Mouse (Mus musculus): Measurements from ENCODE around the gene Lipt1. TPM values are rescaled to one million over a fixed set of nuclear protein-coding genes. Genes with fewer than 3 reads are reported as not detected.

The Lipt1 gene
- polyA plus RNA-seq, 2 experiments, result 2.8 to 3.7 TPM

DNA sequence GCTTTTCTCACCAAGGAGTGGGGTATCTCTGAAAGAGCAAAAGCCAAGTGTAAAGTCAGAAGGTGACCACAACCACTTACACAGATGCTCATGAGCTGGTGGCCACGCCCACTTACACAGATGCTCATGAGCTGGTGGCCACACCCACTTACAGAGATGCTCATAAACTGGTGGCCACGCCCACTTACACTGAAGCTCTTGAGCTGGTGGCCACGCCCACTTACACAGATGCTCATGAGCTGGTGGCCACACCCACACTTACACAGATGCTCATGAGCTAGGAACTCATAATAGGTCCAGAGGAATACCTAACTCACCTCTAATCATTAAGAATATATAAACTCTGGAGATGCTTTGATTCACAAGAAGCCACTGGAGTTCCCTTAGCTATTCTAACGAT, 12.9 kb downstream of the Lipt1 start:
- peak; percentile 57; the same call in 1 of the 2 replicates for ATAC-seq (ENCODE audit: insufficient read depth)
- Histone ChIP-seq H3K4me1 (replicated peaks; ENCODE audit: control insufficient read depth in 2 of 2, insufficient read depth in 2 of 2, low read length in 1 of 2) (peaks cover 3 to 19% of the 10 kb centered on the region in 2 experiments; a peak in 3 of 4 replicates), H3K27me3 (ENCODE audit: control insufficient read depth, insufficient read depth, low read length) (no peaks in the 10 kb centered on the region), H3K4me3 (ENCODE audit: insufficient read depth in 1 of 2, low read depth in 2 of 2, low read length in 2 of 2) (no peak overlapping the region), H3K4me2 (ENCODE audit: low read depth) (no peak overlapping the region), H3K27ac (no peak overlapping the region), H3K36me3 (replicated peaks; ENCODE audit: control insufficient read depth, insufficient read depth, low read depth) (peaks cover 10% of the 10 kb centered on the region), H3K9me3 (ENCODE audit: control insufficient read depth, low read length) (no peaks in the 10 kb centered on the region), H3K9ac (replicated peaks) (no peak overlapping the region)
- DNase-seq (ENCODE audit: low read depth in 3 of 3, low spot score in 3 of 3), result peak; percentile 81 to 89 (median 82)
- 42% methylated on average over 4 of the region's 4 CpGs for WGBS (ENCODE audit: insufficient replicate concordance)
- no peak for TF ChIP-seq CTCF (IDR thresholded peaks at IDR 0.05; ENCODE audit: low read depth)
- no peak for TF ChIP-seq EP300 (IDR thresholded peaks at IDR 0.05; ENCODE audit: low read depth)

DNA sequence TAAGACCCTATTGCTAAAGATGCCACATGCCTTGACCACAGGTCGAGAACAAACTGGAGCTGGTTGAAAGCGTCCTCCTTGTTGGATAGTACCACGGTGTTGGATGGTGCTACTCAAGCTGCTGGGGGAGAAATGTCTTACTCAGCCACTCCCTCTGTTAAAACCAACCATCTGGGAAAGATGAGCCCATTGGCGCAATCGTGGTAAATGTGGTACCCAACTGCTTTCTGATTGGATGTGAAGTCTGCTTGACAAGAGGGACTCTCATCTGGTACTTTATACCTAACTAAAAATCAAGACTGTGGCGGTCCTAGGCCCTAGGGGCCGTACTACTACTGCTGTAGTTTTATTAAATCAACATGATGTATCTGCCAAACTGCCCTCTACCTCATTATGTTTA, 17.7 kb downstream of the Lipt1 start:
- peak overlapping the region; percentile 82 for H3K27ac ChIP-seq
- no peaks in the 10 kb centered on the region for H3K36me3 ChIP-seq (replicated peaks; ENCODE audit: control insufficient read depth, insufficient read depth, low read depth)
- peaks cover 9 to 20% of the 10 kb centered on the region in 2 experiments for H3K4me1 ChIP-seq (replicated peaks; ENCODE audit: control insufficient read depth in 2 of 2, insufficient read depth in 2 of 2, low read length in 1 of 2)
- H3K27me3 ChIP-seq (ENCODE audit: control insufficient read depth, insufficient read depth, low read length), result no peaks in the 10 kb centered on the region
- peak overlapping the region; percentile 91 to 99 for H3K4me3 ChIP-seq (ENCODE audit: insufficient read depth in 1 of 2, low read depth in 2 of 2, low read length in 2 of 2)
- H3K9me3 ChIP-seq (ENCODE audit: control insufficient read depth, low read length), result no peaks in the 10 kb centered on the region
- TF ChIP-seq CTCF (IDR thresholded peaks at IDR 0.05; ENCODE audit: low read depth), result no peak
- no peak for TF ChIP-seq EP300 (IDR thresholded peaks at IDR 0.05; ENCODE audit: low read depth)
- ATAC-seq (ENCODE audit: insufficient read depth), result no peak
- peak overlapping the region; percentile 85 for H3K9ac ChIP-seq (replicated peaks)
- peak overlapping the region; percentile 92 for H3K4me2 ChIP-seq (ENCODE audit: low read depth)
- WGBS (ENCODE audit: insufficient replicate concordance), result 67% methylated on average over 7 of the region's 7 CpGs
- DNase-seq (ENCODE audit: low read depth in 3 of 3, low spot score in 3 of 3), result no peak

DNA sequence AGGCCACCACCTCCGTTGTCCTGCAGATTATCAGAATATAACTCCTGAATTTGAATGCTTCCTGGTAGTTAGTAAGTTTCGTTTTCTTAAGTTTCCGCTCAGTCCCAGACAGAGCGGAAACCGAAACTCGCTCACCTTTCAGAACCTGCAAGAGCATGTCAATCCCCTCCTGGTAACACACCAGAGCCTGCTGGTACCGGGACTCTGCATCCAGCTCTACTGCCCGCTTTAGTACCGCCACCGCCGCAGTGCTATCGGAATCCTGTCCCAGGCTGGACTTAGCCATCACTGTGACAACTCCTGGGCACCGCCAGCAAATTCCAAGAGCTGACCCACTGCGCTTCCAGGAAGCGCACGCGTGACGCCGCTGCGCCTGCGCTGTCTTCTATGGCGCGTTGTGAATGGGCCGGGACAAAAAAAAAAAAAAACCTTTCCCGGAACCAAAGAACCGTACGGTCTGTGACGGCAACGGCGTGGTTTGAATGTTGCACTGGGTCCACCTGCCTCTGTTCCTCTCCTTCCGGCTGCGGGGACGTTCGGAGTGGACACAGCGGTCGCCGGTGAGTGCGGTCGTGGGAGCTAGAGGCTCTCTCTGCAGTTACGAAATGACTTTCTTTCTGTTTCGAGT, 18.6 kb downstream of the Lipt1 start, which contains the start of the genes Mitd1 and Mrpl30:
TSS of gene Mitd1 (minus strand) at position 387 of the 628 bp plus-strand sequence.
TSS of gene Mrpl30 (plus strand) at position 453 of the 628 bp plus-strand sequence.
- Histone ChIP-seq H3K27ac (peak within 1 kb of the TSS; percentile 82), H3K9me3 (ENCODE audit: control insufficient read depth, low read length) (no peaks in the 10 kb centered on the region), H3K27me3 (ENCODE audit: control insufficient read depth, insufficient read depth, low read length) (no peaks in the 10 kb centered on the region), H3K4me2 (ENCODE audit: low read depth) (peak within 1 kb of the TSS; percentile 92), H3K4me3 (ENCODE audit: insufficient read depth in 1 of 2, low read depth in 2 of 2, low read length in 2 of 2) (peak within 1 kb of the TSS; percentile 91 to 99), H3K9ac (replicated peaks) (peak within 1 kb of the TSS; percentile 85), H3K36me3 (replicated peaks; ENCODE audit: control insufficient read depth, insufficient read depth, low read depth) (peaks cover 8% of the 10 kb centered on the region), H3K4me1 (replicated peaks; ENCODE audit: control insufficient read depth in 2 of 2, insufficient read depth in 2 of 2, low read length in 1 of 2) (peaks cover 9 to 14% of the 10 kb centered on the region in 2 experiments)
- TF ChIP-seq CTCF (IDR thresholded peaks at IDR 0.05; ENCODE audit: low read depth) (no peak), EP300 (IDR thresholded peaks at IDR 0.05; ENCODE audit: low read depth) (no peak)
- DNase-seq (ENCODE audit: low read depth in 3 of 3, low spot score in 3 of 3) (peak; percentile 83 to 88 (median 83)), ATAC-seq (ENCODE audit: insufficient read depth) (peak; percentile 90)
- under 1% methylated on average over 41 of the region's 41 CpGs for whole genome bisulfite sequencing (ENCODE audit: insufficient replicate concordance)

DNA sequence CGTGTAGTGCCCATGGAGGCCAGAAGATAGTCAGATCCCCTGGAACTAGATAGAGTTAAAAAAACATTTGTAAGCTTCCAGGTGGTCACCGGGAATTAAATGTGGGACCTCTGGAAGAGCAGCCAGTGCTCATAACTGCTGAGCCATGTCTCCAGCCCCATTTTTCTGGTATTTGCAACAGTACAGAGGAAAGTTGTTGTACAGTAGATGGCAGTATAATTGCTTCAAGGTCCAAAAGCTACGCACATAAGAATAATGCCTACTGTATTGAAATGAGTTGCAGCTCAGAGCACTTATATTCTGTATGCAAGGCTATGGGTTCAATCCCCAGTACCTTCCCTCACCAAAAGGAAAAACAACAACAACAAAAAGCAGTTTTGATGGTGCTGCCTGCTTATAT, 19.9 kb downstream of the Lipt1 start:
- TF ChIP-seq EP300 (IDR thresholded peaks at IDR 0.05; ENCODE audit: low read depth), result no peak
- peak; percentile 31; the same call in 1 of the 2 replicates for TF ChIP-seq CTCF (IDR thresholded peaks at IDR 0.05; ENCODE audit: low read depth)
- H3K4me1 ChIP-seq (replicated peaks; ENCODE audit: control insufficient read depth in 2 of 2, insufficient read depth in 2 of 2, low read length in 1 of 2), result peaks cover 9 to 13% of the 10 kb centered on the region in 2 experiments
- 46% methylated on average over 3 of the region's 3 CpGs for WGBS (ENCODE audit: insufficient replicate concordance)
- peaks cover 19% of the 10 kb centered on the region for H3K36me3 ChIP-seq (replicated peaks; ENCODE audit: control insufficient read depth, insufficient read depth, low read depth)
- no peaks in the 10 kb centered on the region for H3K9me3 ChIP-seq (ENCODE audit: control insufficient read depth, low read length)
- ATAC-seq (ENCODE audit: insufficient read depth) (no peak), DNase-seq (ENCODE audit: low read depth in 3 of 3, low spot score in 3 of 3) (no peak)
- peak overlapping the region; percentile 40 to 91; a peak in 3 of 4 replicates for H3K4me3 ChIP-seq (ENCODE audit: insufficient read depth in 1 of 2, low read depth in 2 of 2, low read length in 2 of 2)
- H3K27me3 ChIP-seq (ENCODE audit: control insufficient read depth, insufficient read depth, low read length), result no peaks in the 10 kb centered on the region
- H3K9ac ChIP-seq (replicated peaks), result peak overlapping the region; percentile 85
- no peak overlapping the region for H3K27ac ChIP-seq
- H3K4me2 ChIP-seq (ENCODE audit: low read depth), result peak overlapping the region; percentile 92

DNA sequence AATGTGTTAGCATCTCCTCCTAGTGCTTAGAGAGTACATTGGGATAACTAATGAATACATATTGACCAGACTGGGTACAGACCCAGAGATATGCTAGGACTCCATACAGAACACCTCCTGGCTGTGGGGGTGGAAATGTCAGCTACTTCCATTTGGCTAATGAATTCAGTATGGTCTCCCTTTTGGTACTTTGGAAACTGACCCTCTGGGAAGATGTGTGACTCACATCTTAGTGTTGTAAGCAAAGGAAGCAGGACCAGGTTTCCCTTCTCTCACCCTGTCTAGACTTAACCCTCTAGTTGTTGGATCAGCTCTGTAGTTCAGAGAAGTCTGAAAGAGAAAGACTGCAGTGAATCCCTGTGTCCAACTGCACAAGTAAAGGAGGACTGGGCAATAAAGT, 23.1 kb downstream of the Lipt1 start:
- no peak overlapping the region for H3K27ac ChIP-seq
- H3K36me3 ChIP-seq (replicated peaks; ENCODE audit: control insufficient read depth, insufficient read depth, low read depth), result peaks cover 37% of the 10 kb centered on the region
- ATAC-seq (ENCODE audit: insufficient read depth), result no peak
- no peak overlapping the region for H3K4me2 ChIP-seq (ENCODE audit: low read depth)
- no peaks in the 10 kb centered on the region for H3K9me3 ChIP-seq (ENCODE audit: control insufficient read depth, low read length)
- no peaks in the 10 kb centered on the region for H3K27me3 ChIP-seq (ENCODE audit: control insufficient read depth, insufficient read depth, low read length)
- peaks cover 1 to 6% of the 10 kb centered on the region in 2 experiments for H3K4me1 ChIP-seq (replicated peaks; ENCODE audit: control insufficient read depth in 2 of 2, insufficient read depth in 2 of 2, low read length in 1 of 2)
- no peak for TF ChIP-seq CTCF (IDR thresholded peaks at IDR 0.05; ENCODE audit: low read depth)
- no peak for TF ChIP-seq EP300 (IDR thresholded peaks at IDR 0.05; ENCODE audit: low read depth)
- no peak for DNase-seq (ENCODE audit: low read depth in 3 of 3, low spot score in 3 of 3)
- no peak overlapping the region for H3K4me3 ChIP-seq (ENCODE audit: insufficient read depth in 1 of 2, low read depth in 2 of 2, low read length in 2 of 2)
- no peak overlapping the region for H3K9ac ChIP-seq (replicated peaks)

Measured in liver, embryonic 14.5 days (tissue).